Mouse (Mus musculus): Measurements from ENCODE around the gene Strada. TPM values are rescaled to one million over a fixed set of nuclear protein-coding genes. Genes with fewer than 3 reads are reported as not detected.

Strada gene
- polyA plus RNA-seq, 1 experiment from 2014 or later, result 9.9 TPM

- Histone ChIP-seq H3K27ac (replicated peaks) (no peak overlapping the region), H3K4me3 (ENCODE audit: low read depth, low read length) (no peak overlapping the region), H3K9ac (ENCODE audit: low read length) (no peak overlapping the region), H3K9me3 (ENCODE audit: control insufficient read depth, low read length) (no peaks in the 10 kb centered on the region), H3K27me3 (ENCODE audit: control insufficient read depth, insufficient read depth, low read length) (no peaks in the 10 kb centered on the region), H3K36me3 (ENCODE audit: control insufficient read depth, insufficient read depth, low read length) (0 out of 2 replicates have a peak, but pooled peaks cover 3% of the 10 kb centered on the region), H3K4me2 (replicated peaks; ENCODE audit: low read depth) (no peak overlapping the region), H3K4me1 (replicated peaks; ENCODE audit: control insufficient read depth, insufficient read depth) (no peaks in the 10 kb centered on the region)
- ATAC-seq (ENCODE audit: low FRiP score, low TSS enrichment), result no peak
- TF ChIP-seq CTCF (IDR thresholded peaks at IDR 0.05; ENCODE audit: low read depth) (no peak), EP300 (optimal IDR thresholded peaks at IDR 0.05) (no peak)
- DNase-seq (ENCODE audit: low spot score), result no peak
- WGBS, result 79% methylated on average over 2 of the region's 2 CpGs
These were observed 21.5 kb downstream of the Strada start for GRCm38 (mm10) chr11:106180449-106180801.

GRCm38 (mm10) chr11:106179711-106180448, 22.1 kb downstream of the Strada start:
- Histone ChIP-seq H3K36me3 (ENCODE audit: control insufficient read depth, insufficient read depth, low read length) (0 out of 2 replicates have a peak, but pooled peaks cover 3% of the 10 kb centered on the region), H3K27ac (replicated peaks) (no peak overlapping the region), H3K4me1 (replicated peaks; ENCODE audit: control insufficient read depth, insufficient read depth) (no peaks in the 10 kb centered on the region), H3K9me3 (ENCODE audit: control insufficient read depth, low read length) (no peaks in the 10 kb centered on the region), H3K27me3 (ENCODE audit: control insufficient read depth, insufficient read depth, low read length) (no peaks in the 10 kb centered on the region), H3K4me2 (replicated peaks; ENCODE audit: low read depth) (no peak overlapping the region), H3K4me3 (ENCODE audit: low read depth, low read length) (no peak overlapping the region), H3K9ac (ENCODE audit: low read length) (no peak overlapping the region)
- ATAC-seq (ENCODE audit: low FRiP score, low TSS enrichment) (peak; percentile 69; the same call in 1 of the 2 replicates), DNase-seq (ENCODE audit: low spot score) (no peak)
- TF ChIP-seq EP300 (optimal IDR thresholded peaks at IDR 0.05) (no peak), CTCF (IDR thresholded peaks at IDR 0.05; ENCODE audit: low read depth) (no peak)
- WGBS, result 58% methylated on average over 7 of the region's 7 CpGs

GRCm38 (mm10) chr11:106178036-106178782, 23.8 kb downstream of the Strada start:
- Histone ChIP-seq H3K4me1 (replicated peaks; ENCODE audit: control insufficient read depth, insufficient read depth) (no peaks in the 10 kb centered on the region), H3K36me3 (ENCODE audit: control insufficient read depth, insufficient read depth, low read length) (no peaks in the 10 kb centered on the region), H3K4me3 (ENCODE audit: low read depth, low read length) (no peak overlapping the region), H3K27ac (replicated peaks) (no peak overlapping the region), H3K9me3 (ENCODE audit: control insufficient read depth, low read length) (no peaks in the 10 kb centered on the region), H3K9ac (ENCODE audit: low read length) (no peak overlapping the region), H3K27me3 (ENCODE audit: control insufficient read depth, insufficient read depth, low read length) (no peaks in the 10 kb centered on the region), H3K4me2 (replicated peaks; ENCODE audit: low read depth) (no peak overlapping the region)
- DNase-seq (ENCODE audit: low spot score), result no peak
- ATAC-seq (ENCODE audit: low FRiP score, low TSS enrichment), result peak; percentile 60
- no peak for TF ChIP-seq CTCF (IDR thresholded peaks at IDR 0.05; ENCODE audit: low read depth)
- no peak for TF ChIP-seq EP300 (optimal IDR thresholded peaks at IDR 0.05)
- 65% methylated on average over 5 of the region's 5 CpGs for WGBS

GRCm38 (mm10) chr11:106176372-106176771, 25.6 kb downstream of the Strada start:
- no peak for DNase-seq (ENCODE audit: low spot score)
- H3K4me2 ChIP-seq (replicated peaks; ENCODE audit: low read depth), result no peak overlapping the region
- no peaks in the 10 kb centered on the region for H3K9me3 ChIP-seq (ENCODE audit: control insufficient read depth, low read length)
- H3K27me3 ChIP-seq (ENCODE audit: control insufficient read depth, insufficient read depth, low read length), result no peaks in the 10 kb centered on the region
- TF ChIP-seq EP300 (optimal IDR thresholded peaks at IDR 0.05), result no peak
- TF ChIP-seq CTCF (IDR thresholded peaks at IDR 0.05; ENCODE audit: low read depth), result no peak
- ATAC-seq (ENCODE audit: low FRiP score, low TSS enrichment), result no peak
- WGBS, result 49% methylated on average over 5 of the region's 5 CpGs
- no peak overlapping the region for H3K4me3 ChIP-seq (ENCODE audit: low read depth, low read length)
- H3K4me1 ChIP-seq (replicated peaks; ENCODE audit: control insufficient read depth, insufficient read depth), result no peaks in the 10 kb centered on the region
- H3K36me3 ChIP-seq (ENCODE audit: control insufficient read depth, insufficient read depth, low read length), result no peaks in the 10 kb centered on the region
- no peak overlapping the region for H3K27ac ChIP-seq (replicated peaks)
- no peak overlapping the region for H3K9ac ChIP-seq (ENCODE audit: low read length)

- no peaks in the 10 kb centered on the region for H3K27me3 ChIP-seq (ENCODE audit: control insufficient read depth, insufficient read depth, low read length)
- WGBS, result 51% methylated on average over 3 of the region's 3 CpGs
- no peak overlapping the region for H3K27ac ChIP-seq (replicated peaks)
- H3K9ac ChIP-seq (ENCODE audit: low read length), result no peak overlapping the region
- H3K9me3 ChIP-seq (ENCODE audit: control insufficient read depth, low read length), result no peaks in the 10 kb centered on the region
- H3K4me1 ChIP-seq (replicated peaks; ENCODE audit: control insufficient read depth, insufficient read depth), result no peaks in the 10 kb centered on the region
- ATAC-seq (ENCODE audit: low FRiP score, low TSS enrichment), result no peak
- H3K4me3 ChIP-seq (ENCODE audit: low read depth, low read length), result no peak overlapping the region
- DNase-seq (ENCODE audit: low spot score), result no peak
- H3K36me3 ChIP-seq (ENCODE audit: control insufficient read depth, insufficient read depth, low read length), result no peaks in the 10 kb centered on the region
- TF ChIP-seq CTCF (IDR thresholded peaks at IDR 0.05; ENCODE audit: low read depth) (no peak), EP300 (optimal IDR thresholded peaks at IDR 0.05) (no peak)
- no peak overlapping the region for H3K4me2 ChIP-seq (replicated peaks; ENCODE audit: low read depth)
These were observed 26.9 kb downstream of the Strada start for GRCm38 (mm10) chr11:106175081-106175480.

GRCm38 (mm10) chr11:106174372-106174771, 27.6 kb downstream of the Strada start:
- DNase-seq (ENCODE audit: low spot score), result no peak

More at GRCm38 (mm10) chr11:106174372-106174771, 27.6 kb downstream of the Strada start:
- no peaks in the 10 kb centered on the region for H3K36me3 ChIP-seq (ENCODE audit: control insufficient read depth, insufficient read depth, low read length)
- no peaks in the 10 kb centered on the region for H3K27me3 ChIP-seq (ENCODE audit: control insufficient read depth, insufficient read depth, low read length)
- H3K4me2 ChIP-seq (replicated peaks; ENCODE audit: low read depth), result no peak overlapping the region
- no peaks in the 10 kb centered on the region for H3K4me1 ChIP-seq (replicated peaks; ENCODE audit: control insufficient read depth, insufficient read depth)
- H3K9me3 ChIP-seq (ENCODE audit: control insufficient read depth, low read length), result no peaks in the 10 kb centered on the region
- no peak overlapping the region for H3K27ac ChIP-seq (replicated peaks)
- no peak for TF ChIP-seq EP300 (optimal IDR thresholded peaks at IDR 0.05)
- no peak for TF ChIP-seq CTCF (IDR thresholded peaks at IDR 0.05; ENCODE audit: low read depth)
- ATAC-seq (ENCODE audit: low FRiP score, low TSS enrichment), result no peak
- H3K9ac ChIP-seq (ENCODE audit: low read length), result no peak overlapping the region
- WGBS, result 67% methylated on average over 5 of the region's 5 CpGs
- no peak overlapping the region for H3K4me3 ChIP-seq (ENCODE audit: low read depth, low read length)

Measured in stomach, postnatal 0 days (tissue).